Mouse (Mus musculus) kidney, adult 11 months (tissue): ENCODE data around the gene Homer3.

Source experiments
- DNase-seq: peaks from one replicate; pipeline ENCODE4 v3.0.0; 2022

Gene Homer3

GRCm38 (mm10) chr8:70282603-70283135, at the start of gene Homer3:
Gene Homer3, plus strand, starts transcription at chr8:70282827.
- peak; percentile 90 for DNase-seq

DNA sequence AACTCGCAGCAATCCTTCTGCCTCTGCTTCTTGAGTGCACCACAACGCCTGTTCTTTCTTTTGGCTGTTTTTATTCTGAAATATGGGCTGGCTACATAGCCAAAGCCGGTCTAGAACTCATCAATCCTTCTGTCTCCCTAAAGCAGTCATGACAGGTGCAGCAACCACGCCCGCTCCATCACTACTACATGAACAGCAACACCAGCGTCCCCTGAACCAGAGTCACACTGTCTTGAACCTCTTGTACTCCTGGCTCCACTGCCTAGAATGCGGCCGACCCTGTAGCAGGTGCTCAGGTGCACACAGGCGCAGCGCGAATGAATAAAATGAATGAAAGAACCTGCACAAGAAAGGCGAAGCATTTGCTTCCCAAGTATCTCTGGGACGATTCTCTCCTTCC, 49.0 kb upstream of the Homer3 start:
- DNase-seq: peak; percentile 12

GRCm38 (mm10) chr8:70234080-70234780, 48.4 kb upstream of the Homer3 start, which contains the start of the genes Sugp2 and Armc6:
Gene Sugp2, plus strand, starts transcription at chr8:70234226.
Gene Armc6, minus strand, starts transcription at chr8:70234466.
- peak; percentile 95 for DNase-seq

DNA sequence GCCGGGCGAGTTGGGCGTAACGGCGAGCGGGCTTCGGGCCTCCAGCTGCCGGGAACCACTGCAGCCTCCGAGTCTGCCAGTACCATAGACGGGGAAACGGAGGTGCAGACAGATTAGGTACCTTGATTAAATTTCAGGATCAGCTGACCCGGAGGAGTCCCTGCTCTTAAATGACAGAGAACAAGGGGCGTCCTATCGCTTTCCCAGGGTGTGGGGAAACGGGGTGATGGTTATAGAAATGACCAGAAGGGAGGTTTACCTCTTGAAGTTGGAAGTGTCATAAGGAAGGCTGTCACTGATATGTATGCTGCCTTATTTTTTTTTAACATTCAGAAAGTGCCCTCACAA, 47.9 kb upstream of the Homer3 start:
- no peak for DNase-seq

GRCm38 (mm10) chr8:70237842-70238241, 44.8 kb upstream of the Homer3 start:
- DNase-seq: no peak

DNA sequence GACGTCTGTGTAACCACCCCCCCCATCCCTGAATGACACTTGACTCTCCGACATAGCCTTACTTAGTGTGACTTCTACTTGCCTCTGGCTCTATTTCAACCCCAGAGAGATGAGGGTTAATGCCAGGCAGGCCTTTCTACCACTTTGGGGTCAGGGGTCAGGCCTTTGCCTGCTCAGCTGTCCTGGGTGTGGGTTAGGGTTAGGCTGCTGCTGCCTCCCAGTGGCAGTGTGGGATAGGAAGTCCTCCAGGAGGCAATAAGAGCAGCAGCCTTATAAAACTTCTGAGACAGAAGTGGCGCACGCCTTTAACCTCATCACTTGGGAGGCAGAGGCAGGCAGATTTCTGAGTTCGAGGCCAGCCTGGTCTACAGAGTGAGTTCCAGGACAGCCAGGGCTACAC, 42.0 kb upstream of the Homer3 start:
- peak; percentile 15 for DNase-seq

- DNase-seq: no peak
These were observed 36.0 kb upstream of the Homer3 start for GRCm38 (mm10) chr8:70246622-70247021.

GRCm38 (mm10) chr8:70247841-70248240, 34.8 kb upstream of the Homer3 start:
- no peak for DNase-seq

DNA sequence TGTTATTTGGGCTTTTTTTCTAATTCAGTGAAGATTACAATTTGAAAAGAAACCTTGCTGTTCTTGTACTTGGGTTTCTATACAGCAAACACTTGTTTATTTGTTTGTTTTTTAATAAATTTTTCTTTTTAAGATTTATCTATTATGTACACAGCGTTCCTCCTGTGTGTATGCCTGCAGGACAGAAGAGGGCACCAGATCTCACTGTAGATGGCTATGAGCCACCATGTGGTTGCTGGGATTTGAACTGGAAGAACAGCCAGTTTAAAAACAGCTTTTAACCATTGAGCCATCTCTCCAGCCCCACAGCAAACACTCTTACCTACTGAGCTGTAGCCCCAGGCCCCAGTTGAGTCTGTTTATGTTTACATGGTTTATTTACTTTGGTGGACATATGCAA, 28.0 kb upstream of the Homer3 start:
- DNase-seq: no peak

DNA sequence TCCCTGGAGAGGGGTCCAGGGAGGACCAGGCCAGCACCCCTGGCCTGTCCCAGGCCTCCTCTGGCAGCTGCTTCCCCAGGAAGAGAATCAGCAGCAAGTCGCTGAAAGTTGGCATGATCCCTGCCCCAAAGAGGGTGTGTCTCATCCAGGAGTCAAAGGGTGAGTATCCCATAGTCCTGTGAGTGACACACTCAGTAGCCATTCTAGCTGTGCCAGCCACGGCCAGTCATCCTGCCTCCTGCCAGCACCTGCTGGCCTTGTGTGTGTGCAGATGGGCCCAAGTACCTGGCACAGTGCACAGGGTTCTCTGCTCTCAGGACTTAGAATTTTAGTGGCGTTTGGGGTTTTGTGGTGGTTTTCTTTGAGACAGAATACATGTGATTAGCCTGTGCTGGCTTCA, 25.2 kb upstream of the Homer3 start:
- no peak for DNase-seq

DNA sequence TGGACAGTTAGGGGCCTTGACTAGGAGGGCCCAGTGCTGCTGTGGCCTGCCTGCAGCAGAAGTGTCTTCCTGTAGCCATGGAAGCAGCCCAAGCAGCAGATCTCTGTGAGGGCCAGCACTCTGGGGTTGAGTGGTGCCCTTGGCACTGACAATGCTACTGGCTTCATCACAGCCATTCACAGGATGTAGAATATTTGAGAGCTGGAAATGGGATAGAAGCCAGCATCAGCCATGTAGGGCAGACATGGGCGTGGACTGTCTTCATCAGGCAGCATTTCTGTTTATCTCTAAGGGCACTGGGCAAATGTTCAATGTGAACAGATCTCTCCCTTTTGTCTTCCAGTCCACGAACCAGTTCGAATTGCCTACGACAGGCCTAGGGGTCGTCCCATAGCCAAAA, 24.0 kb upstream of the Homer3 start:
- DNase-seq: no peak

DNA sequence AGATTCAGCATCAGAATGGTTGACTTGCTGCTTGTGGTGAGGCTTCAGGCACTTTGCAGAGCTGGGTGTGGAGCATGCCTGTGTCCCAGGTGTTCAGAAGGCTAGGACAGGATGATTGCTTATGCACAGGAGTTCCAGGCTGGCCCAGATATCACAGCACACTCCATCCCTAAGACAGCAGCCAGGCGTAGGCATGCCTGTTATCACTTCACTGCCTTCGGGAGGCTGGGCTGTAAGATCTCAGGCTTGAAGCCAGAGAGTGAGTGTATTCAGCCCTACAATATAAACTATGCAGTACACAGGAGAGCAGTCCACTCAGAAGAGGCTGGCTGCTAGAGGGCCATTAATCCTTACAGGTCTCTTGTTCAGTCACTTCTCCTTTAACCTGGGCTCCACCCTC, 23.6 kb upstream of the Homer3 start:
- DNase-seq: no peak

DNA sequence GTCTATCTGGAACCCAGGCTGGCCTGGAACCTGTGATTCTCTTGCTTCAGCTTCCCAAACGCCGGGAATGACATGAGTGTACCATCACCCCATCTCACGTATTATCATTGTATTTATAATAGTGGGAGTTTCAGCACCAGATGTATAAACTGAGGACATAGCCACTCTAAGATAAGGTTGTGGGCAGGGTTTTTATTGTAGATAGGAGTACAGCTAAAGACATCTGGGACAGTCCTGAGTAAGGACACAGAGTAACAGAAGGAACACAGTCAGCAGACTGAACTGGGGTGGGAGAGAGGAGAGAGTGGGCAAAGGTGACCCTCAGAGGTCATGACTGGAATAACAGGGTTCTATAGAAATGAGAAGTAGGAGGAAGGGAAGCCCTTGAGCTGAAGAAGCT, 15.0 kb upstream of the Homer3 start:
- no peak for DNase-seq

GRCm38 (mm10) chr8:70268311-70268710, 14.3 kb upstream of the Homer3 start:
- no peak for DNase-seq

GRCm38 (mm10) chr8:70268799-70269565, 13.6 kb upstream of the Homer3 start:
- no peak for DNase-seq

GRCm38 (mm10) chr8:70272949-70273348, 9.7 kb upstream of the Homer3 start:
- DNase-seq: peak; percentile 23

DNA sequence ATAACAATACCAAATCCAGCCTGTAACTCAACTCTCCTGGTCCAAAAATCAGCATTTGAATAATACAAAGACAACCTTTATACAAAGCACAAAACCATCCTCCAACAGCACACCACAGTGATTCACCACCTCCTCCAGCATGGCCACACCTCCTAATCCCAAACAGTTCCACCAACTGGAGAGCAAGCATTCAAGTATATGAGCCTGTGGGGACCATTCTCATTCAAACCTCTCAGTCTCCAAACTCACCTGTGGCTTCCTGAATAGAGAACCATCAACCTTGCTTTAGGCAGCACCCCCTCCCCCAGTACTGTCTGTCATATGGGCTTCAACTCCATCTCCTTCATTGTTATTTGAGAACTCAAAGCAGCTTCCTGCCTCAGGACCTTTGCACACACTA, 8.3 kb upstream of the Homer3 start:
- no peak for DNase-seq

DNA sequence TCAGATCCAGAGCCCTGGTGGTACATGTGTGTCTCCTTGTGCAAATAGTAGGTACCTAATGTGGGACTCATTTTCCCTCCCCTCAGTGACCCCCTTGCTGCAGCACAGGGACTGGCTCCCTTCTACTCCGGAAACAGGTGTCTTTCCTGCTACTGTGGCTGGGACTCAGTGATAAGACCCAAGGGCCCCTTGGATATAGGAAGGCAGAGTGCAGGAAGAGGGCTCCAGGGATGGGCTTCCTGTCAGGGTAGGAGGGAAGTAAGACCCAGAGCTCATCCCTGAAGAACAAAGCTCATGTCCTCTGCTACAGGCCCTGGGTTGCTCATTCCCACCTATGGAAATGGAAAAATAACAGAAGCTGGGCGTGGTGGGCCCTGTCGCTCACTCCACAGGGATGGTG, 6.2 kb upstream of the Homer3 start:
- DNase-seq: peak; percentile 45

DNA sequence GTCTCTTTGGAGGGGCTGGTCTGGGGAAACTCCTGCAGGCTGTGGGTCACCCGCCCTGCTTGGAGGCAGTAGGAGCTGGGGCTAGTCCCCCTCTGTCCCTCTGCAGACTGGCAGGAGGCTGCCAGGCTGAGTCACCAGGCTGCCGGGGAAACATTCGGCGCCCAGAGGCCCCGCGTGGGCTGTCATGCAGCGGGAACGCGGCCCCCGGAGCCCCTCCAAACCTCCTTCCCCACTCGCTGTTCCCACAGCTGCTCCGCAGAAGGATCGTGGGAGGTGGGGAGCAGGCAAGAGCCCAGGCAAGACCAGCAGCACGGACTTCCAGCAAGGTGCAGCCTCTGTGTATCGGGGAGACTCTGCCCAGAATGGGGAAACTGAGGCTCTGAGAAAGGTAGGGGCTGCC, 4.5 kb upstream of the Homer3 start:
- no peak for DNase-seq

DNA sequence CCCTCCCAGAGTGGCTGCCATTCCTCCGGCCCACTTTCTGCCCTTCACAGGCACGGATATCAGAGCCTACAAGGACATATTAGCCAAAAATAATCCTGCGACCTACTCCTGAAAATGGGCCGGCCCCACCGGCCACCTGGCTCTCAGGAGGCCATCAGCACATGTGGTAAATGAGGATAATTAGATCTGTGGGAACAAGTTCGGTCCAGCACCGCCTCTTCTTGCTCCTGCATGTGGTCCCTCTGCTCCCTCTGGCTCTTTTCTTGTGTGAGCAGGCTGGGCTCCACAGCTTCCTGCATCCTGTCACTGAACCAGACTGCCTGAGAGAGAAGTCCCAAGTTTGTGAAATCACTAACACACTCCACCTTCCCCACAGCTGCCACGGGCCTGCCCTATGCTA, 3.4 kb upstream of the Homer3 start:
- DNase-seq: no peak

DNA sequence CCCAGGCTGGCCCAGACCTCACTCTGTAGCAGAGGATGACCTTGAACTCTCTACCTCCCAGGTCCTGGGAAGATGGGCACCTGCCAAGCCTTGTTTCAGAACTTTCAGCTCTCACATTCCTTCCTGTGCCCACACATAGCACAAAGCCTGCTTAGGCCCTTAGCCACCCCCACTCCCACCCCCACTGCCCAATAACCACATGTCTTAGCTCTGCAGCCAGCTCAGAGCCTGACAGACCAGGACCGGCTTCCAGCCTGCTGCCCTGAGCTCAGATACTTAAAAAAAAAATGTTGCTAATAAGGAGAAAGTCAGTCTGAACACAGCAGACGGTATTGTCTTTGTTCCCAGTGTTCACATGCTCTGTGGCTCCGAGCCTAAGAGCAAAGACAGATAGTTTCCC, 1.6 kb upstream of the Homer3 start:
- no peak for DNase-seq

DNA sequence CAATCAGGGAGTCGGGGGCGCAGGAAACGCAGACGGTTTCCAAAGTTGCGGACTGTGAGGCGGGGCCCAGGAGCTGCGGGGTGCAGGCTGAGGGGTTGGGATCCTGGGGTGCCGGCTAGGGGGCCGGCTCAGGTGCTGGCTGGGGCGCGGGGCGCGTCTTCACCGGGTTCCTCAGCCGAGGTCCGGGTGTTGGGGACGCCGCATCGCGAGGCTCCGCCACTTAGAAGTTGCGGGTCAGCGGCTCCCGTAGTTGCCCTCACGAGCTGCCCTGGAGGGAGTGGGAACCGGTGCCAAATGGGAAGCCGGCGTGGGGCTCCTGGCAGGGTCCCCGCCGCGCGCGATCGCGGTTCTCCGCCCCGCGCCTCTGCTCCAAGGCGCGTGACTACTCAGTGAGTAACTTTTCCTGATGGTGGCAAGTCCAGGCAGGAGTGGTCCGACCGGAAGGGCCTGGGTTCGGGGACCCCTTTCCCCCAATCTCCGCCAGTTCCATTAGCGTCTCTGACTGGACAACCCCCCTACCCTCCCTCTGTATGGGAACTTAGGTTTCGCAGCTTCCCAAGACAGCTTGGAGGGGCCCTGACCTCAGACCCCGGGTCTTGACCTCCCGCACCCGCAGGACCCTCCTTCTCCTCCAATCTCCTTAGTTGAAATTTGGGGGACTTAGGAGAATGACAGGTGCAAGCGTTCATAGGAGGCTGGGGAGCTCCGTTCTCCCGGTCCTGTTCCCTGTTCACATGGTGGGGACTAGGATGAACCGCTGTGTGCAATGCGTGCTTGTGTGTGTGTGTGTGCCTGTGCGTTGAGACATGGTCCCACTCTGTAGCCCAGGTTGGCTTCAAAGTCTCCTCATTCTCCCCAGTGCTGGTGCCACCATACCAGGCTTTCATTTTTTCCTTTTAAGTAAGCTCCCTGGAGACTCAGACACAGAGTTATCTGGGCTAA, 780 bp downstream of the Homer3 start:
- peak; percentile 36 for DNase-seq

GRCm38 (mm10) chr8:70284421-70284820, 1.8 kb downstream of the Homer3 start:
- DNase-seq: no peak
